Mouse (Mus musculus): ENCODE measurements at regions not wholly inside any gene's neighbourhood (a gene's known extent, or its start where the extent isn't known, plus 50 kb on each side); places are given as distances from the start of the nearest gene placed in this dataset.

DNA sequence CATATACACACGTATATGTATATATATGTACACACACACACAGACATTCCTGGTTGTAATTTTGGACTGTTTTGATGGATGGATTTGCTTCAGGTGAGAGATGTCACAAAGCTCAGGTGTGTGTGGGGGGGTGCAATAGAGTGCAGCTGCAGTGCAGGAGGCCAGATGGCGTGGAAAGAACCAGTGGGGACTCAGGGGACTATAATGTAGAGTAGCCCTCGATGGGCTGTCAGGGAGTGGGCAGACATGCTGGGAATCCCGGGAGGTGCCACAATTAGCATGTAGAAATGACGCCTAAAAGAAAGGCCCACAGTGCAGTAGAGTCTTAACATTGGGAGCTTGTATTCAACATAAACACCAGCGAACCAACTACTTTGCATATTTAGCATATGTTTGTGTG lies 763.5 kb upstream of the Car8 start:
- TF ChIP-seq FLI1 (IDR thresholded peaks at IDR 0.05; ENCODE audit: low read length) (no peak), GATA1 (IDR thresholded peaks at IDR 0.05; ENCODE audit: borderline replicate concordance, low read length) (no peak)
- Histone ChIP-seq H3K4me3 (replicated peaks) (no peak overlapping the region), H3K4me1 (0 out of 2 replicates have a peak, but pooled peaks cover 5% of the 10 kb centered on the region), H3K9me3 (peaks cover 24% of the 10 kb centered on the region; the same call in 1 of the 2 replicates), H3K36me3 (replicated peaks; ENCODE audit: low read length) (no peaks in the 10 kb centered on the region), H3K27me3 (replicated peaks) (peaks cover 17% of the 10 kb centered on the region)

DNA sequence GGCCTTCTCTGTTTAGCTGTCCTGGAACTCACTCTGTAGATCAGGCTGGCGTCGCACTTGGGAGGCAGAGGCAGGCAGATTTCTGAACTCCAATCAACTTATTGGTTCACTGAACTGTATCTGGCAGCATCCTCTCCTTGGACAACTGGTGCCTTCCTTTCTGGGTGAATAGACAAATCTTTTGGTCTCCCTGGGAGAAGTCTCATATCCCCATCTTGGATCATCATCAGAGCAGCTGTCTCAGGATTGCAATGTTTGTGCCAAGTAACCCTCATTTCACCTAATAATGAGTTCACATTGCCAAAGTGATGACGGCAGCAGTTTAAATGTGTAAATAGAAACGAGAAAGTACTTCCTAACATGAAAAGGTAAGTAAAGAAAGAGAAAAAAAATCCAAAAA lies 759.8 kb upstream of the Car8 start:
- no peak overlapping the region for H3K4me3 ChIP-seq (replicated peaks)
- no peaks in the 10 kb centered on the region for H3K36me3 ChIP-seq (replicated peaks; ENCODE audit: low read length)
- no peak for TF ChIP-seq GATA1 (IDR thresholded peaks at IDR 0.05; ENCODE audit: borderline replicate concordance, low read length)
- TF ChIP-seq FLI1 (IDR thresholded peaks at IDR 0.05; ENCODE audit: low read length), result no peak
- 0 out of 2 replicates have a peak, but pooled peaks cover 3% of the 10 kb centered on the region for H3K4me1 ChIP-seq
- peaks cover 29% of the 10 kb centered on the region for H3K9me3 ChIP-seq
- H3K27me3 ChIP-seq (replicated peaks), result peaks cover 28% of the 10 kb centered on the region

DNA sequence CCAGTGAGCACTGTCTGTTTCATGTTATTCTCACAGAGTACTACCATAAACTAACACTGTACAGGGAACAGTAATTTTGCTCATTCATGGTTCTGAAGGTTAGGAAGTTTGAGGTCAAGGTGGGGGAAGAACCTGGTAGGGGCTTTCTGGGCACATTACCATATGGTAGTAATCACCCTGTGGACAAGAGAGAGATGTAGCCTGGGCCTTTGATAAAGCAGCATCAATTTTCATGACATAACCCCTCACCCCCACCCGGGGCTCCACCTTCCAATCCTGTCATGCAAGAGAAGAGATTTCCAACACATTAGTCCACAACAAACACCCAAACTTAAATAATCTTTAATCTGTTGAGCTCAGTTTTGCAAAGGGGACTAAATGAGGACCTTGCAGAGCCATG lies 753.3 kb upstream of the Car8 start:
- H3K36me3 ChIP-seq (replicated peaks; ENCODE audit: low read length), result no peaks in the 10 kb centered on the region
- TF ChIP-seq GATA1 (IDR thresholded peaks at IDR 0.05; ENCODE audit: borderline replicate concordance, low read length) (no peak), FLI1 (IDR thresholded peaks at IDR 0.05; ENCODE audit: low read length) (no peak)
- H3K4me3 ChIP-seq (replicated peaks), result no peak overlapping the region
- H3K4me1 ChIP-seq, result peaks cover 41% of the 10 kb centered on the region
- peaks cover 23% of the 10 kb centered on the region for H3K27me3 ChIP-seq (replicated peaks)
- H3K9me3 ChIP-seq, result peaks cover 15% of the 10 kb centered on the region

DNA sequence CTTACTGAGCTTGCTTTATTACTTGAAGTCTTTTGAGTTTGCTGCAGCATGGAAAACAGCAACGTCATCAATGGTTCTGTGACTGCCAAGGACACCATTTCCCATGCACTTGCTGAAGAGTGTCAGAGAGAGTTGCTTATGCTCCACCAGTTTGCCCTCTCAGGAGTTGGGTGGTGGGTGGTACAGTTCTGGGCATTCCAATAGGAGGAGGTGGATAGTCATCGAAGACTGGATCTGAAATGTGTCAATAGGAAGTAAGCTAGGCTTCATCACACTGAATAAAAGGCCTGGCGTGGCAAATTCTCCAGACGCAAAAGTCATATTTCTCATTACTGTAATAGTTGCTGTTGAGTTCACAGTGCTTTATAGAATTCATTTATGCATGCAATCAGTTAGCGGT lies 751.7 kb upstream of the Car8 start:
- TF ChIP-seq FLI1 (IDR thresholded peaks at IDR 0.05; ENCODE audit: low read length), result no peak
- TF ChIP-seq GATA1 (IDR thresholded peaks at IDR 0.05; ENCODE audit: borderline replicate concordance, low read length), result no peak

DNA sequence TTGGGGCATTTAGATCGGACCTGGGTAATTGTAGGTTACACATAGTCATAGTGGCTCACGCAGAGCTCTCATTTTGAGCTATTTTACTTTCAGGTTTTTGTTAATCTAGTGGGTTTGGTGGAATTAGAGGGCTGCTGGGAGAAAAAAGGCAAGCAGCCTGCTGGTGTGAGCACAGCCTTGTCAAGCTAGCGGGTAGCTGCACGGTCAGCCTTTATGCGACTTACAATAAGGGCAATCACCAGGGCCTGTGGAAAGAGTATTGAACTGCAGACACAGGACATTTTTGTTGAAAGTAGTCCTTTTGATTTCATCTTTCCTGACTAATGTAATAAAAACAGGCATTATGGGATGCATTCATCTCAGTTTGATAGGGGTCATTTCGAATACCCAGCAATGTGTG lies 750.8 kb upstream of the Car8 start:
- TF ChIP-seq FLI1 (IDR thresholded peaks at IDR 0.05; ENCODE audit: low read length) (no peak), GATA1 (IDR thresholded peaks at IDR 0.05; ENCODE audit: borderline replicate concordance, low read length) (no peak)
- Histone ChIP-seq H3K4me3 (replicated peaks) (no peak overlapping the region), H3K9me3 (peaks cover 3% of the 10 kb centered on the region), H3K27me3 (replicated peaks) (peaks cover 18% of the 10 kb centered on the region), H3K4me1 (peaks cover 46% of the 10 kb centered on the region), H3K36me3 (replicated peaks; ENCODE audit: low read length) (no peaks in the 10 kb centered on the region)

More for the DNA sequence above, 751.7 kb upstream of the Car8 start:
- Histone ChIP-seq H3K27me3 (replicated peaks) (peaks cover 19% of the 10 kb centered on the region), H3K36me3 (replicated peaks; ENCODE audit: low read length) (no peaks in the 10 kb centered on the region), H3K4me3 (replicated peaks) (no peak overlapping the region), H3K4me1 (peaks cover 46% of the 10 kb centered on the region), H3K9me3 (peaks cover 3% of the 10 kb centered on the region)

DNA sequence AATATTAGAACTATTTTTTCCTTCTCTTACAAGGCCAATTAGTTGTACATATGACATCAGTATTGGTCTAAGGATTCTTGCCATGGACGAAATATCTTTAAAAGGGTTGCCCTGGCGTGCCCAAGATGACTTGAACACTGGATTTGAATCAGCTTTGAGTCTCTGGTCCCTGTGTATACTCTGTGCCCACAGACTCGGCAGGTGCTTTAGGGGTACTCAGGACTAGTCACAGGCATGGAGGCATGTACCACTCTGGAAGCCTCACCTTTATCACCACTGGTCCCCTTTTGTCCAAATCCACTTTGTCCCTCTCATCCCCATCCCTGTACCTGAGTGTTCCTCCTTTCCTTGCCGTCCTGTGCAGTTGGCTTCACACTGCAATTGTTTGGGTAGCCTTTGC lies 750.3 kb upstream of the Car8 start:
- Histone ChIP-seq H3K4me3 (replicated peaks) (no peak overlapping the region), H3K9me3 (peaks cover 3% of the 10 kb centered on the region), H3K36me3 (replicated peaks; ENCODE audit: low read length) (no peaks in the 10 kb centered on the region), H3K4me1 (peaks cover 46% of the 10 kb centered on the region), H3K27me3 (replicated peaks) (peaks cover 21% of the 10 kb centered on the region)
- TF ChIP-seq GATA1 (IDR thresholded peaks at IDR 0.05; ENCODE audit: borderline replicate concordance, low read length), result no peak
- TF ChIP-seq FLI1 (IDR thresholded peaks at IDR 0.05; ENCODE audit: low read length), result no peak

DNA sequence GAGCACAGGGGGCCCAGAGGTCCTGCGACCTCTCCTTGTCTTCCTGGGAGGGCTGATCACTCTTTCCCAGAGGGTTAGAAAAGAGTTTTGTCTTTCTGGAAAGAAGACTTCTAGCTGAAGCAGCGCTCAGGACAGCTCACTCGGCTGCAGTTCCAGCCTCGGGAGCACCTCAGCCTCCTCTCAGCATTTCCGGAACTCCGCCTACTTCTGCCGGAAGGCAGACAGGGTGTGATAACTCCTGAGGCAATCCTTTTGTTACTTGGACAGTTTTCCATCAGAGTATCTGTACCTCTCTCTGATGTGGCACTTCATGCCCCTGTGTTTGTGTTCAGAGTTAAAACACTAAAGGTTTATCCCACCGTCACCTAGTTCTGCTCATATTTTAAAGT lies 749.5 kb upstream of the Car8 start:
- no peaks in the 10 kb centered on the region for H3K9me3 ChIP-seq
- peaks cover 46% of the 10 kb centered on the region for H3K4me1 ChIP-seq
- peak overlapping the region; percentile 64 for H3K4me3 ChIP-seq (replicated peaks)
- no peak for TF ChIP-seq GATA1 (IDR thresholded peaks at IDR 0.05; ENCODE audit: borderline replicate concordance, low read length)
- TF ChIP-seq FLI1 (IDR thresholded peaks at IDR 0.05; ENCODE audit: low read length), result no peak
- H3K36me3 ChIP-seq (replicated peaks; ENCODE audit: low read length), result no peaks in the 10 kb centered on the region
- peaks cover 21% of the 10 kb centered on the region for H3K27me3 ChIP-seq (replicated peaks)

DNA sequence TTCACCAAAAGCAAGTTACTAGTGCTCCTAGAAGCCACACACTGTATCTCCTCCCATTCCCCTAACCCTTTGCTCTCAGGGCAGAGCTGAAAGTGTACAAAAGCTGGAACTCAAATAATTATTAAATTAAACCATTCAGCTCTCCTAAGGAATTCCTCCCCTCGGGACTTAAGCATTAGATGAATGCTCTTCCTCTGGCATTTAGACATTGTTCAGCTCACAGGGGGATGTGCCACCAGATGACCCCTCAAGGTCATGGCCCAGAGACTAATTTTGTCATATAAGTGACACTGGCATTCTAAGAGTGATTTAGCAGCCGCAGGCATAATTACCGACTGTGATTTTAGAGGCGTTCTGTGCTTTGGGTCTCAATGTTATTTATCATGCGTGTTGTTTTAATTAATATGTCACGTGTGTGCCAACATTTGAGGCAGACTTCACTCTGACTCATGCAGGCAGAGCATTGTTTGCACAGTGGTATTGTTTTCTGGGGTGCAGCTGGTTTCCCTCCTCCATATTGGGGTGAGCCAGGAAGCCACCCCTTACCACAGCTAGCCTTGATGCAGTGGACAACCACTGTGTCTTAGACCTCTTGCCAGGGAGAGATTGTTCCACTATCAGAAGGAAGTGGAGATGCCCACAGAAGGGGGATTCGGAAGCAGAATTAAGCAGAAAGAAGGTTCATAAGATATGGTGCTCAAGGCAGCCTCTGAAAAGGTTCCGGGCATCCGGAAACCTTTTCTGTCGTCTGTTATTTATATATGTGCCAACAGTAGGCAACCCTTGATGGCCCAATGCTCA lies 748.9 kb upstream of the Car8 start:
- Histone ChIP-seq H3K27me3 (replicated peaks) (peaks cover 21% of the 10 kb centered on the region), H3K9me3 (no peaks in the 10 kb centered on the region), H3K4me1 (peaks cover 46% of the 10 kb centered on the region), H3K4me3 (replicated peaks) (peak overlapping the region; percentile 64), H3K36me3 (replicated peaks; ENCODE audit: low read length) (no peaks in the 10 kb centered on the region)
- TF ChIP-seq GATA1 (IDR thresholded peaks at IDR 0.05; ENCODE audit: borderline replicate concordance, low read length), result no peak

DNA sequence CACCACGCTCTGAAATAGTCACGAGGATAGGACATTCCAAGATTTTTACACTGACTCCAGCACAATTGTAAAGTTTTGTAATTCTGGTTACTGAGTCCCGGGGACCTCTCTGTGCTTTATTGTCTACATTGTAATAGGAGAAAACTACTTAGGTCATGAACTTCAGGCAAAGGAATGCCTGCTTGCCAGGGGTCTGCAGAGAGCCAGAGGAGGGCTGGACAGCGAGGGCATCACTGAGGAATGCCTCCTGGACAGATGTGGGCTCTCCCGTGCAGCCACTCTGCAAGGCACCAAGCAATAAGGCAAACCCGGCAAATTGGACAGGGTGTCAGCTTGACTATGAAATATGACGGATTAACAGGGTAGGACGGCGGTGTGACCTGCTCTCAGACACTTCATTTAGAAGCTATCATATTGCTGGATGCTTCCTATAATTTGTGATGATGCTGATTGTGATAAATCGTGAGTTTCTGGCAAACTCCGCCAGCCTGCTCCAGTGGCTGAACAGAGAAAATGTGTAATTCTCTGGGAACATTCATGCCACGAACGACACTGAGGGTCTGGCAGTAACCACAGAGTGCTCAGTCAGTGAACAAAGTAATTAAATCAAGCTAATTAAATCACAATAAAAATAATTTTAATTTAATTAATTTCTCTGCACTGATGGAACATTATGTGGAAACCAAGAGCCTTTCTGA lies 747.7 kb upstream of the Car8 start:
- Histone ChIP-seq H3K27me3 (replicated peaks) (peaks cover 18% of the 10 kb centered on the region), H3K4me3 (replicated peaks) (no peak overlapping the region), H3K9me3 (no peaks in the 10 kb centered on the region), H3K4me1 (peaks cover 42% of the 10 kb centered on the region), H3K36me3 (replicated peaks; ENCODE audit: low read length) (no peaks in the 10 kb centered on the region)
- TF ChIP-seq FLI1 (IDR thresholded peaks at IDR 0.05; ENCODE audit: low read length), result no peak
- no peak for TF ChIP-seq GATA1 (IDR thresholded peaks at IDR 0.05; ENCODE audit: borderline replicate concordance, low read length)

DNA sequence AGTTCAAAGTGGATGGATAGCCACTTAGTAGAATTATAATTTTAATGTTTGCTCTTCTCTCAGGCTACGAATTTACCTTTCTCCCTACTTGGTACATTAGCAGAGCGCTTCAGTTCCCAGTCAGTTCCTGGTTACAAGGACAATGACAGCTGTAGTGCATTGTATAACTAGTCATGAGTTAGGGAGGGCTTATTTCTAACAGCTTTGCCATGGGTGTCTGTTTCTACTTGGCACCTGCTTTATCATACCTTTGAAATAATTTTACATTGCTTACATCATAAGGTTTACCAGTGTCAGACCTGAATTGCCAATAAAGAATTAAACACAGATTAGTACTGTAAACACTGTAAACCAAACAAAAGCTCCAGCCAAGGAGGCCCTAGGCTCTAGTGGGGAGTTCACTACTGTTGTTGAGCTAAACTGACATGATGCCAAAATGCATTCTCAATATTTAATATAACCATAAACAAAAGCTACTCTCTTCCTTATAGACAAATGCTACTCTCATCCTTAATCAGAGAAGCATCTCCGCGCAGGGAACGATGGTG lies 745.3 kb upstream of the Car8 start:
- no peaks in the 10 kb centered on the region for H3K36me3 ChIP-seq (replicated peaks; ENCODE audit: low read length)
- peaks cover 14% of the 10 kb centered on the region for H3K27me3 ChIP-seq (replicated peaks)
- TF ChIP-seq GATA1 (IDR thresholded peaks at IDR 0.05; ENCODE audit: borderline replicate concordance, low read length) (no peak), FLI1 (IDR thresholded peaks at IDR 0.05; ENCODE audit: low read length) (no peak)
- H3K9me3 ChIP-seq, result no peaks in the 10 kb centered on the region
- H3K4me1 ChIP-seq, result peaks cover 24% of the 10 kb centered on the region
- no peak overlapping the region for H3K4me3 ChIP-seq (replicated peaks)

Data from megakaryocyte, embryonic 14.5 days (primary cell).